Mouse (Mus musculus): ENCODE measurements at regions not wholly inside any gene's neighbourhood (a gene's known extent, or its start where the extent isn't known, plus 50 kb on each side); places are given as distances from the start of the nearest gene placed in this dataset.

DNA sequence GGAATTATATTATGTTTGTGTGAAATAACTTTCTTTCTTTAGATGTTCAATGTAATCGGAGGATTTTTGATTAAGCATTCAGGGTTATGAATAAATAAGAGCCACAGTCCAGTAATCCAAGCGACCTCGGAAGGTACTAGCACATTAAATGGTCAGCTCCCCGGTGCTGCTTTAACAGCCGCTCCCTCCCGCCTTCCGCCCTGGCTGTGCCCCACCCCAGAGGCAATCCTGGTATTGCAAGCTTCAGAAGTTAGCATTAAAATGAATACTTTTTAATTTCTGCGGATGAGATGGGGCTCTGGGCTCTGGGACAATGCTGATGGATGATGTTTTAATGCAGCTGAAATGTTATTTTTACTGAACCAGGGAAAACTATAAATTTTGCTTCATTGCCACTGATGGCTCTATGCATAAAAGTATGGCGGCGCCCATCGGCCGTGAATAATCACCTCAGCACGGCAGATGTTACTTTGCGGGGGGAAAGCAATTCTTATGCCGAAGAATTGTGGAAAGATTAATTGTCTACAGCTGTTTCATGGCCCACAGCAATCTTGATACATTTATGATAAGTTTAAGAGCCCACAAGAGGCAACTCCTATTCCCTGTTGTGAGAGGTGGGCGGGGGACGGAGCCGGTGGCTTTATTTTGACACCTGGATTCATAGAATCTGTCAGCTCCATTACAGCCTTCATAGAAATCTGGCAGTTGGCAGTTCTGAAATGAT, 136.5 kb downstream of the Gpat3 start:
- DNase-seq, result no peak

DNA sequence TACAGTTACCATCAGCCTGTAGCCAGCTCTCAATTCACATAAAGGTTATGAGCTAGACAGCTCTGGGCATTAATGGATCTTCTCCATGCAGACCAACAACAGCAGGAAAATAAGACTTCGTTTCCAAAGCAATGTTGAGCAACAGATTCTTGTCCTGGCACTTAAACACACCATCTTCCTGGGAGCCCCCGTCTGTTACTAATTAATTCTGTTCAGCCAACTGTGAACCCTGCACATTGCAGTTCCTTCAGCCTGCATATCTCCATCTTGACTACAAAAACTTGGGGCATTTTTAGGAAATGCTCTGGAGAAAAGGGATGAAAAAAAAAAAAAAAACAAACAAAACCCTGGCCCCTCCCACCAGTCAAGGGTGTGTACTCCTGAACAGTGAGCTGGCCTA, 131.2 kb downstream of the Gpat3 start:
- no peak for DNase-seq

GRCm38 (mm10) chr5:100951210-100951609, 105.7 kb downstream of the Gpat3 start:
- DNase-seq, result no peak
